Mouse (Mus musculus) forelimb bud, embryonic 11.5 days (tissue): Measurements from ENCODE around the gene 2410002F23Rik.
"Not testable (repeated sequence)": the region's sequence is repeated elsewhere in the genome, so short reads cannot be mapped to it uniquely, and the experiment has no call there.

Source experiments
- DNase-seq: peaks from one replicate; pipeline ENCODE4 v3.0.0-alpha.2; 2012; ENCODE audit warnings: low read depth, low spot score

2410002F23Rik gene

GRCm38 (mm10) chr7:44246055-44246983, at the start of gene 2410002F23Rik, which contains the start of gene 1700028J19Rik:
TSS of gene 2410002F23Rik (plus strand) at chr7:44246722.
TSS of gene 1700028J19Rik (minus strand) at chr7:44246695.
- peak; percentile 94 for DNase-seq

- DNase-seq = no peak
Observed at GRCm38 (mm10) chr7:44197891-44198290, 48.6 kb upstream of the 2410002F23Rik start, which contains the start of gene Klk1b3. TSS of gene Klk1b3 (plus strand) at chr7:44198191.

- not testable (repeated sequence) for DNase-seq
Observed at GRCm38 (mm10) chr7:44207135-44207534, 39.4 kb upstream of the 2410002F23Rik start, which contains the start of gene Klk1b4. TSS of gene Klk1b4 (plus strand) at chr7:44207435.

GRCm38 (mm10) chr7:44208307-44208706, 38.2 kb upstream of the 2410002F23Rik start:
- no peak for DNase-seq

- no peak for DNase-seq
Observed at GRCm38 (mm10) chr7:44215645-44216044, 30.9 kb upstream of the 2410002F23Rik start, which contains the start of gene Klk1b5. TSS of gene Klk1b5 (plus strand) at chr7:44215945.

GRCm38 (mm10) chr7:44221601-44222000, 24.9 kb upstream of the 2410002F23Rik start:
- DNase-seq = not testable (repeated sequence)

- DNase-seq = not testable (repeated sequence)
Observed at GRCm38 (mm10) chr7:44222335-44222734, 24.2 kb upstream of the 2410002F23Rik start.

GRCm38 (mm10) chr7:44225076-44225475, 21.4 kb upstream of the 2410002F23Rik start, which contains the start of gene Klk1:
TSS of gene Klk1 (plus strand) at chr7:44225360.
- no peak for DNase-seq

- DNase-seq = no peak
Observed at GRCm38 (mm10) chr7:44235909-44236308, 10.6 kb upstream of the 2410002F23Rik start, which contains the start of gene Gm36864. TSS of gene Gm36864 (plus strand) at chr7:44236177.

- no peak for DNase-seq
Observed at GRCm38 (mm10) chr7:44239913-44240312, 6.6 kb upstream of the 2410002F23Rik start.

- no peak for DNase-seq
Observed at GRCm38 (mm10) chr7:44240712-44241111, 5.8 kb upstream of the 2410002F23Rik start.

- no peak for DNase-seq
Observed at GRCm38 (mm10) chr7:44241163-44241562, 5.4 kb upstream of the 2410002F23Rik start.

- DNase-seq = no peak
Observed at GRCm38 (mm10) chr7:44244080-44244479, 2.4 kb upstream of the 2410002F23Rik start.

GRCm38 (mm10) chr7:44246984-44247470, 505 bp downstream of the 2410002F23Rik start:
- DNase-seq = peak; percentile 54

- DNase-seq = no peak
Observed at GRCm38 (mm10) chr7:44247971-44248370, 1.4 kb downstream of the 2410002F23Rik start.

GRCm38 (mm10) chr7:44249248-44249647, 2.7 kb downstream of the 2410002F23Rik start:
- no peak for DNase-seq

GRCm38 (mm10) chr7:44250732-44251275, 4.3 kb downstream of the 2410002F23Rik start:
- DNase-seq = not testable (repeated sequence)

- DNase-seq = no peak
Observed at GRCm38 (mm10) chr7:44253023-44253616, 6.6 kb downstream of the 2410002F23Rik start.

GRCm38 (mm10) chr7:44254930-44255329, 8.4 kb downstream of the 2410002F23Rik start:
- no peak for DNase-seq

GRCm38 (mm10) chr7:44257278-44257677, 10.8 kb downstream of the 2410002F23Rik start, which contains the start of gene Acp4:
TSS of gene Acp4 (minus strand) at chr7:44257378.
- no peak for DNase-seq

- no peak for DNase-seq
Observed at GRCm38 (mm10) chr7:44260410-44260809, 13.9 kb downstream of the 2410002F23Rik start.
